Mouse (Mus musculus) limb, embryonic 13.5 days (tissue): ENCODE measurements around the gene Vwf. TPM values are rescaled to one million over a fixed set of nuclear protein-coding genes. Genes with fewer than 3 reads are reported as not detected.

Source experiments
- ATAC-seq: fragments of 200-750 bp; cut with Nextera tagmentation; 2 replicates; pipeline ENCODE4 v1.8.0; 2017; ENCODE audit warnings: low read depth, moderate number of reproducible peaks, moderate TSS enrichment; ENCODE audit not compliant: low FRiP score
- H3K27ac ChIP-seq: fragments of 300-500 bp; sonication (generic); 2 replicates; pipeline ENCODE4 v1.5.1; 2015; ENCODE audit warnings: inconsistent platforms, mild to moderate bottlenecking, moderate library complexity
- H3K27me3 ChIP-seq: fragments of 300-500 bp; sonication (generic); 2 replicates; pipeline ENCODE4 v1.6.1; 2015; ENCODE audit warnings: mild to moderate bottlenecking, inconsistent platforms
- H3K36me3 ChIP-seq: fragments of 300-500 bp; sonication (generic); 2 replicates; pipeline ENCODE4 v1.6.1; 2015; ENCODE audit warnings: inconsistent platforms, mild to moderate bottlenecking, moderate library complexity
- H3K4me1 ChIP-seq: fragments of 300-500 bp; sonication (generic); 2 replicates; pipeline ENCODE4 v1.6.1; 2015; ENCODE audit warnings: inconsistent platforms
- H3K4me2 ChIP-seq: fragments of 300-500 bp; sonication (generic); replicated peaks from 2 replicates; pipeline ENCODE4 v1.6.1; 2015; ENCODE audit warnings: inconsistent platforms, mild to moderate bottlenecking, moderate library complexity
- H3K4me3 ChIP-seq: fragments of 300-500 bp; sonication (generic); 2 replicates; pipeline ENCODE4 v1.5.1; 2015; ENCODE audit warnings: moderate library complexity, mild to moderate bottlenecking, inconsistent platforms
- H3K9ac ChIP-seq: fragments of 300-500 bp; sonication (generic); 2 replicates; pipeline ENCODE4 v1.6.1; 2015; ENCODE audit warnings: mild to moderate bottlenecking, inconsistent platforms
- H3K9me3 ChIP-seq: fragments of 300-500 bp; sonication (generic); 2 replicates; pipeline ENCODE4 v1.6.1; 2016; ENCODE audit warnings: inconsistent platforms
- WGBS: fragments of 180-500 bp; shearing (Covaris S2); methylation state at CpG from one replicate; pipeline ENCODE4 v1.1.7; 2015; 5-methylcytosine and 5-hydroxymethylcytosine counted together
- polyA plus RNA-seq: library from polyadenylated mRNA; unstranded; fragments of >200 nt; fragmentation: Nextera tagmentation; extraction: Ambion mirVana; gene quantifications from 2 replicates; pipeline ENCODE4 v1.2.1, GENCODE M21; 2015

The Vwf gene
- polyA plus RNA-seq, 1 experiment from 2014 or later = 6.9 TPM

GRCm38 (mm10) chr6:125552760-125553159 lies 6.2 kb downstream of the Vwf start:
- ATAC-seq = no peak
- 59% methylated on average over 6 of the region's 6 CpGs for WGBS
- Histone ChIP-seq H3K4me2 (no peak overlapping the region), H3K4me3 (no peak overlapping the region), H3K27ac (no peak overlapping the region; the same call in 1 of the 2 replicates), H3K27me3 (no peaks in the 10 kb centered on the region), H3K9ac (no peak overlapping the region), H3K4me1 (no peaks in the 10 kb centered on the region), H3K36me3 (no peaks in the 10 kb centered on the region), H3K9me3 (no peaks in the 10 kb centered on the region; the same call in 1 of the 2 replicates)

GRCm38 (mm10) chr6:125553551-125553950 lies 7.0 kb downstream of the Vwf start:
- Histone ChIP-seq H3K27me3 (no peaks in the 10 kb centered on the region), H3K27ac (no peak overlapping the region), H3K36me3 (no peaks in the 10 kb centered on the region), H3K9ac (no peak overlapping the region), H3K4me2 (no peak overlapping the region), H3K4me1 (no peaks in the 10 kb centered on the region), H3K9me3 (no peaks in the 10 kb centered on the region; the same call in 1 of the 2 replicates), H3K4me3 (no peak overlapping the region)
- WGBS = 78% methylated on average over 4 of the region's 4 CpGs
- ATAC-seq = no peak

- Histone ChIP-seq H3K9ac (no peak overlapping the region), H3K4me1 (no peaks in the 10 kb centered on the region), H3K4me2 (no peak overlapping the region), H3K4me3 (no peak overlapping the region), H3K27ac (no peak overlapping the region), H3K27me3 (no peaks in the 10 kb centered on the region), H3K9me3 (no peaks in the 10 kb centered on the region), H3K36me3 (no peaks in the 10 kb centered on the region)
- ATAC-seq = no peak
- WGBS = 84% methylated on average over 8 of the region's 8 CpGs
Measured at GRCm38 (mm10) chr6:125558831-125559230, 12.3 kb downstream of the Vwf start.

DNA sequence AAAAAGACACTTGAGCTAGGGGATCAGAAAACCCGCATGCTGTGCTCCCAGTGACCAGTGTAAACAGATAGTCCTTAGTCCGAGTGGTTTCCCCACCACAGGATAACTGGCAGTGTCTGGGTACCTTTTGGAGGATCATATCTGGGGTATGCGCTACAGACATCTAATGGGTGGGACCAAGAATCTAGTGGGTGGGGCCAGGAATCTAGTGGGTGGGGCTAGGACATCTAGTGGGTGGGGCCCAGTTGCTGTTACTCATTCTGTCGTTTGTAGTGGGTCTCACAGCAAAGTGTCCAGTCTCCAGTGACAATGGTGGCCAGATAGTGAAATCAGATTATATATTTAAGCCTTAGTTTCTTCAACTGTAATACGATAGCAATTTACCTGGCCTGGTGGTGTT lies 14.5 kb downstream of the Vwf start:
- no peaks in the 10 kb centered on the region for H3K36me3 ChIP-seq
- no peaks in the 10 kb centered on the region for H3K9me3 ChIP-seq
- no peaks in the 10 kb centered on the region for H3K4me1 ChIP-seq
- WGBS = 91% methylated on average over 5 of the region's 5 CpGs
- H3K4me3 ChIP-seq = no peak overlapping the region
- no peak overlapping the region for H3K4me2 ChIP-seq
- H3K27ac ChIP-seq = no peak overlapping the region
- no peak overlapping the region for H3K9ac ChIP-seq
- ATAC-seq = no peak
- H3K27me3 ChIP-seq = no peaks in the 10 kb centered on the region

DNA sequence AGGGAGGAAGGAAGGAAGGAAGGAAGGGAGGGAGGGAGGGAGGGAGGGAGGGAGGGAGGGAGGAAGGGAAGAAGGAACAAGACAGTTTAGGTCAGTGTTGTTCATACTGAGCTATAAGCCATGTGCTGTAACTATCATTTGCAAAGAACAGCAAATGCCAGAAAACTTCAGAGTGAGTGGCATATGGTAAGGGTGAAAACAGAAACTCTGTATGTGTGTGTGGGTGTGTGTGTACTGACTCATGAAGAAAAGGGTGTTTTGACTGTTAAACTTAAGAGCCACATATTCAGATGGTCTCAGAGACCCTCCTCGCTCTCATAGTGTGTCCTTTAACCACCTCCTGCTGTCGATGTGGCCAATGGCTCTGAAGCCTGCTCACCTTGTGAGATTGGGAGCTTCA lies 14.9 kb downstream of the Vwf start:
- no peak overlapping the region for H3K4me3 ChIP-seq
- no peak overlapping the region for H3K27ac ChIP-seq
- no peaks in the 10 kb centered on the region for H3K27me3 ChIP-seq
- no peaks in the 10 kb centered on the region for H3K4me1 ChIP-seq
- 76% methylated on average over 2 of the region's 2 CpGs for WGBS
- no peaks in the 10 kb centered on the region for H3K36me3 ChIP-seq
- ATAC-seq = no peak
- H3K9me3 ChIP-seq = no peaks in the 10 kb centered on the region
- H3K4me2 ChIP-seq = no peak overlapping the region
- H3K9ac ChIP-seq = no peak overlapping the region

GRCm38 (mm10) chr6:125564812-125565281 lies 18.3 kb downstream of the Vwf start:
- Histone ChIP-seq H3K27ac (no peak overlapping the region), H3K9me3 (no peaks in the 10 kb centered on the region), H3K27me3 (no peaks in the 10 kb centered on the region), H3K4me3 (no peak overlapping the region), H3K9ac (no peak overlapping the region), H3K36me3 (no peaks in the 10 kb centered on the region), H3K4me2 (no peak overlapping the region), H3K4me1 (no peaks in the 10 kb centered on the region)
- WGBS = 75% methylated on average over 7 of the region's 7 CpGs
- no peak for ATAC-seq

- WGBS = 83% methylated on average over 6 of the region's 6 CpGs
Measured at GRCm38 (mm10) chr6:125565326-125565725, 18.8 kb downstream of the Vwf start.

GRCm38 (mm10) chr6:125566656-125567055 lies 20.1 kb downstream of the Vwf start:
- H3K9ac ChIP-seq = no peak overlapping the region
- H3K9me3 ChIP-seq = no peaks in the 10 kb centered on the region
- no peaks in the 10 kb centered on the region for H3K4me1 ChIP-seq
- no peak overlapping the region for H3K4me2 ChIP-seq
- no peaks in the 10 kb centered on the region for H3K36me3 ChIP-seq
- no peaks in the 10 kb centered on the region for H3K27me3 ChIP-seq
- 88% methylated on average over 3 of the region's 3 CpGs for WGBS
- ATAC-seq = no peak
- no peak overlapping the region for H3K27ac ChIP-seq
- no peak overlapping the region for H3K4me3 ChIP-seq

More at GRCm38 (mm10) chr6:125565326-125565725, 18.8 kb downstream of the Vwf start:
- no peaks in the 10 kb centered on the region for H3K9me3 ChIP-seq
- H3K27ac ChIP-seq = no peak overlapping the region
- H3K36me3 ChIP-seq = no peaks in the 10 kb centered on the region
- no peak overlapping the region for H3K9ac ChIP-seq
- no peaks in the 10 kb centered on the region for H3K27me3 ChIP-seq
- H3K4me3 ChIP-seq = no peak overlapping the region
- ATAC-seq = no peak
- H3K4me1 ChIP-seq = no peaks in the 10 kb centered on the region
- H3K4me2 ChIP-seq = no peak overlapping the region

DNA sequence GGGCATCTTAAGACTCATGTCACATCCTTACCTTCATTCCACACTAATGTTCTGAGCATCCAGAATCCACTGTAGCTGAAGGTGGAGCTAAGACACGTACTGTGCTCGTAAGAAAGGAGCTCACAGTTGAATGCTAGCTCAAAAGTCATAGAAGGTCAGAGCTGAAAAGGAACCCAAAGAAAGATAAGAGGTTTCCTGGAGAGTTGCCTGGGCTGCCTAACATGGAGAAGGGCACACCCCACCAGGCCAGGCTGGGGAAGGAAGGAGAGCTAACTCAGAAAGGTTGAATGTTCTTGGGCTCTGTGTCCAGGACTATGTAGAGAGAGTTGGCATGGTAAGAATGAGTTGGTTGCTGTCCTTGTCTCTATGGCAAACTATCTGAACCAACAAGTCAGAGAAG lies 21.8 kb downstream of the Vwf start:
- Histone ChIP-seq H3K9me3 (no peaks in the 10 kb centered on the region), H3K4me3 (no peak overlapping the region), H3K9ac (no peak overlapping the region), H3K27ac (no peak overlapping the region), H3K36me3 (no peaks in the 10 kb centered on the region), H3K4me1 (peaks cover 12% of the 10 kb centered on the region), H3K27me3 (no peaks in the 10 kb centered on the region), H3K4me2 (no peak overlapping the region)
- whole genome bisulfite sequencing = 79% methylated on average over 2 of the region's 2 CpGs
- no peak for ATAC-seq

DNA sequence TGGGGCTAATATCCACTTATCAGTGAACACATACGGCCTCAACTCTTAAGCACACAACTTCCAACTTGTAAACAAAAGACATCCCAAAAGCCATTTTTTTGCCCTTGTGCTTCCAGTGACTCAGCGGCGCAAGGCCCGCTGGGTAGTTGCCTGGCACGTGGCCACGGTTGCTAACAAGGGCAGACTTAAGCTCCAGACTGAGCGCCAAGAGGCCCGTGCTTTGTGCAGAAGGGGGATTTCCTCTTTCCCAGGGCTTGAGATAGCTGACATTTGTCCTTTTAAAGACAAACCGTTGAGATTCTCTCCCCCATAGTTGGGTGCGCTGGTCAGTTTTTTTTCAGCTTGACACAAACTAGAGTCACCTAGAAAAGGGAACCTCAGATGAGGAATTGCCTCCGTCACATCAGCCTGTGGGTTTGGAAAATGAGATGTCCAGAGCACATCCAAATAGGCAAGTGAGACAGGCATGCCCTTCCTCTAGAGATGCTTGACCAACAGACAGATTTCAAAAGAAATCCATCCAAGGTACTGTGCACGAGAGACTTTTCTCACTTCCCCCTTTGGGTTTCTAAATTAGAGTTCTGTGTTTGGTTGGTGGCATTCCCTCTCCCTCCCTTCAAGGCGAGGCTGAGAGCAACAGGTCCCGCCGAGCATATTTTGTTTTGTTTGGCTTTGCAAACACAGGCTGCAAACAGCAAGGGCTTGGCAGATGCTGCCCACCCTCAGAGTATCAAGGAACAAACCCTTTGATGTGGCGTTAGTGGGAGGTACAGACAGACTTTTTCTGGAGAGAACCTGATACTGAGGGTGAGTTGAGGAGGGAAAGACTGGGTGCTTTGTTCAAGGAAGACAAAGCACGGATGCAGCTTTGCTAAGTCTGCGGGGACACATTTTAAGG lies 26.0 kb downstream of the Vwf start:
- peak; percentile 21; the same call in 1 of the 2 replicates for ATAC-seq
- Histone ChIP-seq H3K4me3 (peak overlapping the region; percentile 36), H3K36me3 (no peaks in the 10 kb centered on the region), H3K9me3 (no peaks in the 10 kb centered on the region), H3K27ac (peak overlapping the region; percentile 67; the same call in 1 of the 2 replicates), H3K27me3 (no peaks in the 10 kb centered on the region), H3K4me1 (peaks cover 19% of the 10 kb centered on the region), H3K9ac (peak overlapping the region; percentile 40), H3K4me2 (peak overlapping the region; percentile 66)
- 46% methylated on average over 18 of the region's 18 CpGs for WGBS

DNA sequence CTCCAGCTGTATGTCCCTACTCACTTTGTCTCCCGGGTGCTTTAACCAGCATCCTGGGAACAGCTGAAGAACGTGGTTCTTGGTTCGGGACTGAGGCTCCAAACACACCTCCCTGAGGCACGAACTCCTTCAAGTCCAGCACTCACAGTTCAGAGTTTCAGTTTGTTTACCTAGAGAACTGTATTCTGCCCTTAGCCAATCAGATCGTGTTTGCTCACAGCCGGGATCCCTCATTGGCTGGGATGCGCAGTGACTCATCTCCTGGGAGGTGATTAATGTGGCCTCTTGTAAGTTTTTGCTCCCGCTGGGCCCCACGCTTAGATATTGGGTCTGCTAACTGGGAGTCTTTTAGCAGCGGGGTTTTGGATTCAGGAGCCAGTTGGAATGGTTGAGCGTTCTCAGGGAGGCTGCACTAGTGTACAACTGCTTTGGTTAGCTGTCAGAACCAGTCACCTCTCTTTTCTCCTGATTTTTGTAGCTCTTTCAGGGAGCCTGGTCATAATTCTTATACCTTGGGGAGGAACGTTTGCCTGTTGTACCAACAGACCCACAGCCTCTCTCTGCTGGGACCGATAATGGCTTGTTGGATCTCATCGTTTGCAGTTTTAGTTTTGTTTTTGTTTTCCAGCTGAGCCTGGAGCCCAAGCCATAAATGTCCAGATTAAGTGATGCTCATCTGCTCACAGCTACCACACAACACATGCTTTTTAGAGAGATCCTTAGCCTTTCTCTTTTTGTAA lies 26.8 kb downstream of the Vwf start:
- Histone ChIP-seq H3K4me1 (peaks cover 19% of the 10 kb centered on the region), H3K36me3 (no peaks in the 10 kb centered on the region), H3K9ac (peak overlapping the region; percentile 43), H3K4me3 (peak overlapping the region; percentile 36), H3K4me2 (peak overlapping the region; percentile 66), H3K9me3 (no peaks in the 10 kb centered on the region), H3K27me3 (no peaks in the 10 kb centered on the region), H3K27ac (peak overlapping the region; percentile 67; the same call in 1 of the 2 replicates)
- ATAC-seq = peak; percentile 95
- WGBS = 2% methylated on average over 14 of the region's 14 CpGs

- H3K9me3 ChIP-seq = no peaks in the 10 kb centered on the region
- no peak overlapping the region for H3K4me3 ChIP-seq
- no peak for ATAC-seq
- no peak overlapping the region for H3K4me2 ChIP-seq
- no peak overlapping the region for H3K9ac ChIP-seq
- H3K27me3 ChIP-seq = no peaks in the 10 kb centered on the region
- no peaks in the 10 kb centered on the region for H3K36me3 ChIP-seq
- WGBS = 97% methylated on average over 6 of the region's 6 CpGs
- no peak overlapping the region for H3K27ac ChIP-seq
- peaks cover 19% of the 10 kb centered on the region for H3K4me1 ChIP-seq
Measured at GRCm38 (mm10) chr6:125575080-125575479, 28.5 kb downstream of the Vwf start.
